Mouse (Mus musculus) intestine, embryonic 15.5 days (tissue): ENCODE results near the gene Sema6b. TPM values are rescaled to one million over a fixed set of nuclear protein-coding genes. Genes with fewer than 3 reads are reported as not detected.

ENCODE experiments used
- ATAC-seq: fragments of 200-750 bp; cut with Nextera tagmentation; 2 replicates; pipeline ENCODE4 v1.8.0; 2017; ENCODE audit warnings: moderate TSS enrichment, moderate library complexity
- H3K27ac ChIP-seq: fragments of 300-500 bp; sonication (generic); 2 replicates; pipeline ENCODE4 v1.5.1; 2015; ENCODE audit warnings: mild to moderate bottlenecking, inconsistent platforms
- H3K27me3 ChIP-seq: fragments of 300-500 bp; sonication (generic); replicated peaks from 2 replicates; pipeline ENCODE4 v1.6.1; 2015; ENCODE audit warnings: inconsistent platforms
- H3K36me3 ChIP-seq: fragments of 300-500 bp; sonication (generic); 2 replicates; pipeline ENCODE4 v1.6.1; 2015; ENCODE audit warnings: inconsistent platforms
- H3K4me1 ChIP-seq: fragments of 300-500 bp; sonication (generic); replicated peaks from 2 replicates; pipeline ENCODE4 v1.6.1; 2015; ENCODE audit warnings: inconsistent platforms
- H3K4me2 ChIP-seq: fragments of 300-500 bp; sonication (generic); replicated peaks from 2 replicates; pipeline ENCODE4 v1.6.1; 2015; ENCODE audit warnings: mild to moderate bottlenecking, inconsistent platforms
- H3K4me3 ChIP-seq: fragments of 300-500 bp; sonication (generic); replicated peaks from 2 replicates; pipeline ENCODE4 v1.5.1; 2015; ENCODE audit warnings: inconsistent platforms
- H3K9ac ChIP-seq: fragments of 300-500 bp; sonication (generic); 2 replicates; pipeline ENCODE4 v1.6.1; 2015; ENCODE audit warnings: inconsistent platforms
- H3K9me3 ChIP-seq: fragments of 300-500 bp; sonication (generic); 2 replicates; pipeline ENCODE4 v1.6.1; 2016; ENCODE audit warnings: inconsistent platforms
- WGBS: fragments of 180-500 bp; shearing (Covaris S2); methylation state at CpG from one replicate; pipeline ENCODE4 v1.1.7; 2015; 5-methylcytosine and 5-hydroxymethylcytosine counted together
- polyA plus RNA-seq: library from polyadenylated mRNA; unstranded; fragments of >200 nt; fragmentation: Nextera tagmentation; extraction: Ambion mirVana; gene quantifications from 2 replicates; pipeline ENCODE4 v1.2.1, GENCODE M21; 2015

Gene Sema6b
- polyA plus RNA-seq, 1 experiment from 2014 or later, result 1.4 TPM

DNA sequence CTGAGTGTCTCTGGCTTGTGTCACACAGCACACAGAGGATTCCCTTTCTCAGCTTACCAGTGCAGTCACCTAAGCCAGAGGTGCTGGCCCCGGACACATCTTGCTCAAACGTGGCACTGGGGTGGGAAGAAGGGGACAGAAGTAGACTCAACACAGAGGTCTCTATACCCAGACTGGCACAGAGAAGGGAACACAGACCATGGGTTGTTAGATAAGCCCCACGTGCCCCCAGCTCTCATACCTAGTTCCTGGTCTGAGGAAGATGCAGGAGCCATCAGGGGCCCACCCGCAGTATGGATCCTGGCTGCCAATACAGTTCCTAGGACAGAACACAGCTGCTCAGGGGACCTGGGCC, 14.9 kb downstream of the Sema6b start:
- ATAC-seq, result no peak
- Histone ChIP-seq H3K27me3 (peaks cover 44% of the 10 kb centered on the region), H3K4me1 (peaks cover 15% of the 10 kb centered on the region), H3K9ac (no peak overlapping the region), H3K36me3 (no peaks in the 10 kb centered on the region), H3K4me2 (peak overlapping the region; percentile 93; the same call in 1 of the 2 replicates), H3K9me3 (no peaks in the 10 kb centered on the region), H3K27ac (no peak overlapping the region), H3K4me3 (no peak overlapping the region)
- WGBS, result 86% methylated on average over 4 of the region's 4 CpGs

- H3K4me1 ChIP-seq, result peaks cover 21% of the 10 kb centered on the region
- peaks cover 50% of the 10 kb centered on the region for H3K27me3 ChIP-seq
- H3K9ac ChIP-seq, result peak overlapping the region; percentile 35
- H3K36me3 ChIP-seq, result no peaks in the 10 kb centered on the region
- H3K4me2 ChIP-seq, result peak overlapping the region; percentile 93
- peak overlapping the region; percentile 43 for H3K4me3 ChIP-seq
- H3K27ac ChIP-seq, result no peak overlapping the region
- no peaks in the 10 kb centered on the region for H3K9me3 ChIP-seq
- peak; percentile 57 for ATAC-seq
- 10% methylated on average over 56 of the region's 59 CpGs for WGBS
These were observed 15.5 kb downstream of the Sema6b start for GRCm38 (mm10) chr17:56124377-56125275.

- peak overlapping the region; percentile 35 for H3K9ac ChIP-seq
- H3K4me1 ChIP-seq, result peaks cover 23% of the 10 kb centered on the region
- WGBS, result 31% methylated on average over 59 of the region's 59 CpGs
- H3K36me3 ChIP-seq, result no peaks in the 10 kb centered on the region
- H3K27me3 ChIP-seq, result peaks cover 56% of the 10 kb centered on the region
- no peak overlapping the region for H3K27ac ChIP-seq
- H3K9me3 ChIP-seq, result no peaks in the 10 kb centered on the region
- peak overlapping the region; percentile 93 for H3K4me2 ChIP-seq
- H3K4me3 ChIP-seq, result peak overlapping the region; percentile 43
- 0 out of 2 replicates have a peak, but pooled peaks have one; percentile 4 for ATAC-seq
These were observed 16.3 kb downstream of the Sema6b start for GRCm38 (mm10) chr17:56123681-56124340.

DNA sequence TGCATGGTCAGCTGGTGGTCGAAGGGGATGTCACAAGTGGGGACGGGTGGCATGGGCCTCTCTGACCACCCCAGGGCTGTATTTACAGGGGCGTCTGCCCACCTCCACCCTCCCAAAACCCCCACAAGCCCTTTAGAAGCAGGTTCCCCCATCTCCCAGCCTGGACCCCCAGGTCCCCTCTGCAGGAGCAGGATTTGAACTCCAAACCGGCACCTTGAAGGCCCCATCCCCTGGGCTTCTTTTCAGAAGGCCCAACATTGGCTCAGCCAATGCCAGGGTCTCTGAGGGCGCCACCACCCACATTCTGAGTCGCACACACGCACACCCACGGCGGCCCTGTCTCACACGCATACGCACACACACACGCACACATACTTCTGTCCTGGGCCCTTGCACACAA, 17.0 kb downstream of the Sema6b start:
- no peak for ATAC-seq
- Histone ChIP-seq H3K27ac (no peak overlapping the region), H3K9ac (no peak overlapping the region), H3K9me3 (no peaks in the 10 kb centered on the region), H3K4me1 (peaks cover 23% of the 10 kb centered on the region), H3K36me3 (no peaks in the 10 kb centered on the region), H3K27me3 (peaks cover 59% of the 10 kb centered on the region), H3K4me2 (no peak overlapping the region), H3K4me3 (no peak overlapping the region)
- WGBS, result 92% methylated on average over 12 of the region's 12 CpGs

GRCm38 (mm10) chr17:56121826-56122225, 18.3 kb downstream of the Sema6b start, which contains the start of gene Lrg1:
Gene Lrg1, minus strand, starts transcription at chr17:56122001.
- Histone ChIP-seq H3K36me3 (no peaks in the 10 kb centered on the region), H3K4me3 (peak within 1 kb of the TSS; percentile 23; the same call in 1 of the 2 replicates), H3K4me2 (no peak within 1 kb of the TSS; the same call in 1 of the 2 replicates), H3K27ac (no peak within 1 kb of the TSS), H3K27me3 (peaks cover 66% of the 10 kb centered on the region), H3K4me1 (peaks cover 29% of the 10 kb centered on the region), H3K9ac (no peak within 1 kb of the TSS), H3K9me3 (no peaks in the 10 kb centered on the region)
- WGBS, result 64% methylated on average over 2 of the region's 2 CpGs
- ATAC-seq, result no peak

GRCm38 (mm10) chr17:56119981-56120880, 19.9 kb downstream of the Sema6b start:
- Histone ChIP-seq H3K4me2 (peak overlapping the region; percentile 48), H3K9me3 (no peaks in the 10 kb centered on the region), H3K27me3 (peaks cover 69% of the 10 kb centered on the region), H3K36me3 (no peaks in the 10 kb centered on the region), H3K4me3 (peak overlapping the region; percentile 23), H3K27ac (no peak overlapping the region), H3K4me1 (peaks cover 29% of the 10 kb centered on the region), H3K9ac (no peak overlapping the region)
- no peak for ATAC-seq
- WGBS, result 5% methylated on average over 66 of the region's 66 CpGs

- 32% methylated on average over 12 of the region's 12 CpGs for WGBS
- no peak for ATAC-seq
- Histone ChIP-seq H3K4me3 (no peak overlapping the region), H3K4me1 (peaks cover 24% of the 10 kb centered on the region), H3K9me3 (no peaks in the 10 kb centered on the region), H3K27me3 (peaks cover 65% of the 10 kb centered on the region), H3K36me3 (no peaks in the 10 kb centered on the region), H3K9ac (no peak overlapping the region), H3K4me2 (peak overlapping the region; percentile 48), H3K27ac (no peak overlapping the region)
These were observed 20.7 kb downstream of the Sema6b start for GRCm38 (mm10) chr17:56119431-56119830.

DNA sequence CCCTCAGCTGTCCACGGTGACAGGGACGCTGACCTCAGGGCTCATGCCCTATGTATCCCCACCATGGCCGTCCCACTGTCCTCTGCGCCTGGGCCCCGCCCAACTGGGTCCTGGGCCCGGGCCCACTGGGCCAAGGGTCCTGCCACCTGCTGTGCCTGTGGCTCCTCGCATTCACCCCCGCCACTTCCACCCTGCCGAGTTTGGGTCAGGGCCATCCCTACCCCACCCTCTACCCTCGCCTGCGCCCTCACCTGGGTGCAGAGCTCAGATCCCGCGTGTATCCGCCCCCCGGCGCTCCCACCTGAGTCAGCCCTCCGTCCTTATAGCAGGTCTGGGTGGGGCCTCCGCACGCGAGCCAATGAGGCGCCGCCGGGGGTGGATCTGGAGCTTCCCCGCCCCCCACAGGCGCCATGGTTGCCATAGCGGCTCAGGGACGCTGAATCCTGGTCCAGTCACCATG, 22.9 kb downstream of the Sema6b start, which contains the start of gene Plin5:
Gene Plin5, minus strand, starts transcription at position 346 of the 460 bp plus-strand sequence.
- peak; percentile 79 for ATAC-seq
- Histone ChIP-seq H3K9me3 (no peaks in the 10 kb centered on the region), H3K27ac (no peak within 1 kb of the TSS), H3K4me3 (peak within 1 kb of the TSS; percentile 32), H3K27me3 (peaks cover 46% of the 10 kb centered on the region), H3K4me2 (peak within 1 kb of the TSS; percentile 71), H3K9ac (peak within 1 kb of the TSS; percentile 40), H3K36me3 (no peaks in the 10 kb centered on the region), H3K4me1 (peaks cover 16% of the 10 kb centered on the region)
- 1% methylated on average over 27 of the region's 27 CpGs for WGBS

GRCm38 (mm10) chr17:56116193-56116592, 23.9 kb downstream of the Sema6b start:
- peaks cover 16% of the 10 kb centered on the region for H3K4me1 ChIP-seq
- no peak overlapping the region for H3K4me3 ChIP-seq
- H3K4me2 ChIP-seq, result no peak overlapping the region
- H3K9me3 ChIP-seq, result no peaks in the 10 kb centered on the region
- ATAC-seq, result no peak
- peaks cover 35% of the 10 kb centered on the region for H3K27me3 ChIP-seq
- whole genome bisulfite sequencing, result 69% methylated on average over 10 of the region's 10 CpGs
- no peak overlapping the region for H3K27ac ChIP-seq
- no peaks in the 10 kb centered on the region for H3K36me3 ChIP-seq
- H3K9ac ChIP-seq, result no peak overlapping the region

DNA sequence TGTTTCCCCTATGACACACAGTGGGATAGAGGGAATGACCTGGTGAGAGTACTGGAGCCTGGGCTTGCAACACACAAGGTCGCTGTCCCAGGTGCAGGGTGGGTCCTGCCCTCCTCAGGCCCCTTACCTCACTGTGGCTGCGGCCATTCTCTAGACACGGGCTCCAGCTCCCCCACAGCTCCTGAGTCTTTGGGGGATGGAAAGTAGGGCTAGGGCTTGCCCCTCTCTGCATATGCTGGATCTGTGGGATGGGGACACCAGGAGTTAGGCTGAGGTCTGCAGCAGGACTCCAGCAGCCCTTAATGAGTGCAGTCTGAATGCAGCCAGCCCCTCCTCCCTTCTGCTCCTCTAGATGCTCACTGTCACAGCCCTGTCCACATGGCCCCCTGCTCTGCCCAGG, 27.4 kb downstream of the Sema6b start:
- H3K4me1 ChIP-seq, result peaks cover 6% of the 10 kb centered on the region
- no peak overlapping the region for H3K4me2 ChIP-seq
- WGBS, result 67% methylated on average over 3 of the region's 3 CpGs
- no peaks in the 10 kb centered on the region for H3K9me3 ChIP-seq
- no peak overlapping the region for H3K9ac ChIP-seq
- no peak overlapping the region for H3K27ac ChIP-seq
- ATAC-seq, result no peak
- H3K4me3 ChIP-seq, result no peak overlapping the region
- H3K36me3 ChIP-seq, result no peaks in the 10 kb centered on the region
- peaks cover 10% of the 10 kb centered on the region; the same call in 1 of the 2 replicates for H3K27me3 ChIP-seq

DNA sequence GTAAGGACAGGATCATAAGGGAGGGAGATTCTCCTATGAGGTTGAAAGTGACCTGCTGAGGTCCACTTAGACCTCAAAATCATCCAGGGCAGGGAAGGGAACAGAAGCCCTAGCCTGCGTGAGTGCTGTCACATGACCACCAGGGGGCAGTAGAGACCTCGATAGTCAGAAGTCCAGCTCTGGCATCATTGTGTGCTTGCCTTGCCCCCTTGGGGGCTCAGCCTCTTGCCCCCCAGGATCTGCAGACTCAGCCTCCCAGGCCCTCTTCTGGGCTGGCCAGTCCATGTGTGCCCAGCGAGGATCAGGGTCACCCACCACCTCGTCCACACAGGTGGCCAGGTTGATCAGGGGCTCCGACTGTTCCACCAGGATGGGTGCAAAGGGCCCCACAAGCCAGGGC, 28.3 kb downstream of the Sema6b start:
- no peaks in the 10 kb centered on the region for H3K4me1 ChIP-seq
- 0 out of 2 replicates have a peak, but pooled peaks have one; percentile 32 for ATAC-seq
- WGBS, result 55% methylated on average over 5 of the region's 5 CpGs

More for the DNA sequence above, 28.3 kb downstream of the Sema6b start:
- Histone ChIP-seq H3K9me3 (no peaks in the 10 kb centered on the region), H3K27ac (no peak overlapping the region), H3K36me3 (no peaks in the 10 kb centered on the region), H3K4me3 (no peak overlapping the region), H3K4me2 (no peak overlapping the region), H3K27me3 (peaks cover 4% of the 10 kb centered on the region; the same call in 1 of the 2 replicates), H3K9ac (no peak overlapping the region)
